Mouse (Mus musculus): ENCODE measurements at regions not wholly inside any gene's neighbourhood (a gene's known extent, or its start where the extent isn't known, plus 50 kb on each side); places are given as distances from the start of the nearest gene placed in this dataset.

GRCm38 (mm10) chr9:68372726-68373125, 280.9 kb upstream of the Rora start:
- Histone ChIP-seq H3K4me1 (ENCODE audit: insufficient read depth) (no peaks in the 10 kb centered on the region), H3K27me3 (ENCODE audit: insufficient read depth, low read length) (no peaks in the 10 kb centered on the region), H3K27ac (ENCODE audit: low read depth) (no peak overlapping the region), H3K4me3 (ENCODE audit: low read depth, low read length) (no peak overlapping the region), H3K9ac (no peak overlapping the region), H3K36me3 (ENCODE audit: insufficient read depth) (no peaks in the 10 kb centered on the region), H3K9me3 (ENCODE audit: low read depth, low read length) (no peaks in the 10 kb centered on the region), H3K4me2 (no peak overlapping the region)
- WGBS, result 77% methylated on average over 4 of the region's 4 CpGs
- ATAC-seq (ENCODE audit: insufficient read depth), result no peak
- no peak for TF ChIP-seq CTCF (IDR thresholded peaks at IDR 0.05; ENCODE audit: low read depth)
- DNase-seq, result no peak

DNA sequence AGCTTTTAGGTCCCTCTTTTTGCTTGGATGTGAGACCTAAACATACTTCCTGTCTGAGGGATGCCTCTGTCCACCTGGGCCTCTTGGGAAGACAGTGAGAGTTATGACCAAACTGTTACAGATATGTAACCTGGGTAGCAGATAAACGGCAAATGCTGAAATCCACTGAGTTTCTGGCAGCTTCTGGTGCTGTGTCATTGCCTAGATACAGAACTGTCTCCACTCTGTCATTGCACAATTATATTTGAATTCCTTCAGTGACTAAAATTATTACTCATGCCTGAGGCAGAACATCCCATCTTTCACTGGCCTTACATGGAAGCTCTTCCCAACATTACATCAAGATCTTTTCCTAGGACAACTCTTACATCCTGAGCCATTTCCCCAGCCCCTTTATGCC, 277.4 kb upstream of the Rora start:
- WGBS, result 64% methylated on average over 1 of the region's 1 CpGs
- ATAC-seq (ENCODE audit: insufficient read depth), result no peak
- no peak overlapping the region for H3K27ac ChIP-seq (ENCODE audit: low read depth)
- TF ChIP-seq CTCF (IDR thresholded peaks at IDR 0.05; ENCODE audit: low read depth), result no peak
- DNase-seq, result no peak
- no peaks in the 10 kb centered on the region for H3K4me1 ChIP-seq (ENCODE audit: insufficient read depth)
- H3K36me3 ChIP-seq (ENCODE audit: insufficient read depth), result no peaks in the 10 kb centered on the region
- H3K27me3 ChIP-seq (ENCODE audit: insufficient read depth, low read length), result no peaks in the 10 kb centered on the region
- H3K4me2 ChIP-seq, result no peak overlapping the region
- no peak overlapping the region for H3K9ac ChIP-seq
- H3K4me3 ChIP-seq (ENCODE audit: low read depth, low read length), result no peak overlapping the region
- H3K9me3 ChIP-seq (ENCODE audit: low read depth, low read length), result no peaks in the 10 kb centered on the region

DNA sequence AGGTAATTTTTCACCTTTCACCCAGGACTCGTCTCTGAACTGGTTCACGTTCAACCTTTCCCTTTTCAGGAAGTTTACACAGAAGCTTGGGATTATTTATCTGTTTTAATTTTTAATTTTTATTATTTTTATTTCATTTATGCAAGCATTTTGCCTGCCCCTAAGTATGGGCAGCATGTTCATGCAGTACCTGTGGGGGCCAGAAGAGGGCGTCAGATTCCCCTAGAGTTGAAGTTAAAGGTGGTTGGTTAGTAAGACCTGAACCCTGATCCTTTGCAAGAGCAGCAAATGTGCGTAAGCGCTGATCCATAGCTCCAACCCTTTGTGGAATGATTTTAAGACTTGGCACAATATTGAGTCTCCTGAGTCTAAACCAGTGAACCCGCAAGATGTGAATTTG, 271.7 kb upstream of the Rora start:
- DNase-seq (no peak), ATAC-seq (ENCODE audit: insufficient read depth) (no peak)
- Histone ChIP-seq H3K27ac (ENCODE audit: low read depth) (no peak overlapping the region), H3K9ac (no peak overlapping the region), H3K4me1 (ENCODE audit: insufficient read depth) (no peaks in the 10 kb centered on the region), H3K27me3 (ENCODE audit: insufficient read depth, low read length) (no peaks in the 10 kb centered on the region), H3K36me3 (ENCODE audit: insufficient read depth) (no peaks in the 10 kb centered on the region), H3K4me2 (no peak overlapping the region), H3K9me3 (ENCODE audit: low read depth, low read length) (no peaks in the 10 kb centered on the region), H3K4me3 (ENCODE audit: low read depth, low read length) (no peak overlapping the region)
- TF ChIP-seq CTCF (IDR thresholded peaks at IDR 0.05; ENCODE audit: low read depth), result peak; percentile 49
- WGBS, result 79% methylated on average over 6 of the region's 6 CpGs

DNA sequence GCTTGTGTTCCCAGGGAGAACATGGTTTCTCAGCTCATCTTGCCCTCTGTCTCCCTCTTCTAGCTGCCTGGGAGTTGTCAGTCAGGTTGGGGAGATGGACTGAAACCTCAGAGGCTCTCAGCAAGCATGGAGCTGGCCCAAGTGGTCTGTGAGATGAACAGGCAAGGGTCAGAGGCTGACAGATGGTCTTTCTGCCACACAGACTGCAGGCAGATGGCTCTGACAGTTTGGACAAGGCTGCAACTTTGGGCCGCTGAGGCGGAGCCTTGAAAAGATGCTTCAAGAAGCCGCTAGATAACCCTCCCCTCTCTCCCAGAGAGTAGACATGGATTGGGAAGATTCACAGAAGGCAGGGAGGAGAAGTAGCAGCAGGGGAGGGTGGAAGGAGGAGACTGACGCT, 252.7 kb upstream of the Rora start:
- ATAC-seq (ENCODE audit: insufficient read depth), result no peak
- Histone ChIP-seq H3K4me1 (ENCODE audit: insufficient read depth) (no peaks in the 10 kb centered on the region), H3K4me3 (ENCODE audit: low read depth, low read length) (no peak overlapping the region), H3K27ac (ENCODE audit: low read depth) (no peak overlapping the region), H3K36me3 (ENCODE audit: insufficient read depth) (no peaks in the 10 kb centered on the region), H3K9ac (no peak overlapping the region), H3K4me2 (no peak overlapping the region), H3K27me3 (ENCODE audit: insufficient read depth, low read length) (no peaks in the 10 kb centered on the region), H3K9me3 (ENCODE audit: low read depth, low read length) (no peaks in the 10 kb centered on the region)
- 47% methylated on average over 4 of the region's 4 CpGs for WGBS
- TF ChIP-seq CTCF (IDR thresholded peaks at IDR 0.05; ENCODE audit: low read depth), result no peak
- peak; percentile 40 for DNase-seq

DNA sequence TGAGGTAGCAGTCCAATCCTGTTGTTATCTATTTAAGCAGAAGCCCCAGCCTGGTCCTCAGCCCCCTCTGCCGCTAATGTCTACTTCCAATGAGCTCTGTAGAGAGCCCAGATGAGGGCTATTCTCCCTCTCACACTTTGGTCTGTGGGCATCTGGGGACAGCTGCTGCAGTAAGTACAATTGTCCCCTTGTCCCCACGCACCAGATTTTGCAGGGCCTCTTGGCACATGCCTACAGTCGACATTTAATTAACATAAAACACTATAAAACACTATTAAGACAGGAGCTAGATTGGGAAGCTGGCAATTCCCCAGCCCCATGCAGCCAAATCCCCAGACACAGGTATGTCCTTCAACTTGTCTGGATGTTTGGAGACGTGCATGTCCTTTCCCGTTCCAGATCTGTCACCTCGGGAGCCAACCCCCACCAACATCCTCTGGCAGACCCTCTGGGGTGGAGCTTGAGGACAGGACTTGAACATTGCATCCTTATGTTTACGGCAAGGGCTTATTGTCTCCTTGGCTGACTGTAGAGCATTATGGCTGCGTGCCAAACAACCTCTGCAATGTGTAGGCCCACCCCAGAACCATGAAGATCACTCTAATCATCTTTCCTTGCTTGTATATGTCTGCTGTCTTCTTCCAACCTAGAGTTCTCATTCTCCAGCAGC, 251.3 kb upstream of the Rora start:
- ATAC-seq (ENCODE audit: insufficient read depth) (peak; percentile 38; the same call in 1 of the 2 replicates), DNase-seq (peak; percentile 75)
- Histone ChIP-seq H3K4me3 (ENCODE audit: low read depth, low read length) (no peak overlapping the region), H3K9me3 (ENCODE audit: low read depth, low read length) (no peaks in the 10 kb centered on the region), H3K9ac (no peak overlapping the region), H3K4me2 (no peak overlapping the region), H3K4me1 (ENCODE audit: insufficient read depth) (no peaks in the 10 kb centered on the region), H3K27me3 (ENCODE audit: insufficient read depth, low read length) (no peaks in the 10 kb centered on the region), H3K36me3 (ENCODE audit: insufficient read depth) (no peaks in the 10 kb centered on the region), H3K27ac (ENCODE audit: low read depth) (no peak overlapping the region)
- WGBS, result 53% methylated on average over 8 of the region's 8 CpGs
- no peak for TF ChIP-seq CTCF (IDR thresholded peaks at IDR 0.05; ENCODE audit: low read depth)

GRCm38 (mm10) chr9:68402981-68403380, 250.6 kb upstream of the Rora start:
- no peak for DNase-seq
- no peak overlapping the region for H3K4me2 ChIP-seq
- no peak overlapping the region for H3K27ac ChIP-seq (ENCODE audit: low read depth)
- no peaks in the 10 kb centered on the region for H3K4me1 ChIP-seq (ENCODE audit: insufficient read depth)
- no peaks in the 10 kb centered on the region for H3K27me3 ChIP-seq (ENCODE audit: insufficient read depth, low read length)
- ATAC-seq (ENCODE audit: insufficient read depth), result no peak
- WGBS, result 91% methylated on average over 3 of the region's 3 CpGs
- H3K9ac ChIP-seq, result no peak overlapping the region
- H3K36me3 ChIP-seq (ENCODE audit: insufficient read depth), result no peaks in the 10 kb centered on the region
- H3K4me3 ChIP-seq (ENCODE audit: low read depth, low read length), result no peak overlapping the region
- no peak for TF ChIP-seq CTCF (IDR thresholded peaks at IDR 0.05; ENCODE audit: low read depth)
- H3K9me3 ChIP-seq (ENCODE audit: low read depth, low read length), result no peaks in the 10 kb centered on the region

- WGBS, result 67% methylated on average over 4 of the region's 4 CpGs
Measured at GRCm38 (mm10) chr9:68403516-68403915, 250.1 kb upstream of the Rora start.

More at GRCm38 (mm10) chr9:68403516-68403915, 250.1 kb upstream of the Rora start:
- Histone ChIP-seq H3K36me3 (ENCODE audit: insufficient read depth) (no peaks in the 10 kb centered on the region), H3K4me3 (ENCODE audit: low read depth, low read length) (no peak overlapping the region), H3K27ac (ENCODE audit: low read depth) (no peak overlapping the region), H3K27me3 (ENCODE audit: insufficient read depth, low read length) (no peaks in the 10 kb centered on the region), H3K4me1 (ENCODE audit: insufficient read depth) (no peaks in the 10 kb centered on the region), H3K9me3 (ENCODE audit: low read depth, low read length) (no peaks in the 10 kb centered on the region), H3K9ac (no peak overlapping the region), H3K4me2 (no peak overlapping the region)
- DNase-seq, result no peak
- no peak for TF ChIP-seq CTCF (IDR thresholded peaks at IDR 0.05; ENCODE audit: low read depth)
- no peak for ATAC-seq (ENCODE audit: insufficient read depth)

All from lung, embryonic 14.5 days (tissue).